Mouse (Mus musculus) cerebellum, adult 18-20 months (tissue): ENCODE measurements around the gene Prx.
"Not testable (repeated sequence)": the region's sequence is repeated elsewhere in the genome, so short reads cannot be mapped to it uniquely, and the experiment has no call there.

Experiments used
- DNase-seq, 2 experiments: peaks; one replicate each; pipeline ENCODE4 v3.0.0; 2021

Prx gene

DNA sequence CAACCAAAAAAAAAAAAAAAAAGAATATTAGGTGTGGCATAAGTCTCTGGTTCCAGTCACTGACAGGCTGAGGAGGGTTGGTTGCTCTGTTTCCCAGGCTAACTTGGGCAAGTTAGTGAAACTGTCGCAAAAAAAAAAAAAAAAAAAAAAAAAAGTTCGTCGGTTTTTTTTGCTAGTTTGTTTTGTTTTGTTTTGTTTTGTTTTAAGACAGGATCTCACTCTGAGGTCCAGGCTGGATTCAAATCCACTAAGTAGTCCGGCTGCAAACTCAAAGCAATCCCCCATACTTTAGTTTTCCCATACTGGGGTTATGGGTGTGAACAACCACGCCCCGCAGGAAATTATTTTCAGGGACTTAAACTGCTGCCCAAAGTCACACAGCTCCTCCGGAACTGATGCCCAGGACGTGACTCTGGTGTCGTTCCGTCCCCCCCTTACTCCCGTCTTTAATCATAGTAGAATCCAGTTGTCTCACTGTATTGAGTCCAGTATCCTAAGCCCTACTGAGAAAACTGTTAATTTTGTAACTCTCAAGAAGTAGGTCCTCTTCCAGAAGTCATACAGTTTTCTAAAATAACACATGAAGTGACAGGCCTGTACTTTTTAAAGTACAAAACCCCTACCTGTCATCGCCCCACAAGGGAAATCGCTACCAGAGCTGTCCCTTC, 12.9 kb upstream of the Prx start:
- DNase-seq: peak in 1 of 2 experiments; percentile 34

DNA sequence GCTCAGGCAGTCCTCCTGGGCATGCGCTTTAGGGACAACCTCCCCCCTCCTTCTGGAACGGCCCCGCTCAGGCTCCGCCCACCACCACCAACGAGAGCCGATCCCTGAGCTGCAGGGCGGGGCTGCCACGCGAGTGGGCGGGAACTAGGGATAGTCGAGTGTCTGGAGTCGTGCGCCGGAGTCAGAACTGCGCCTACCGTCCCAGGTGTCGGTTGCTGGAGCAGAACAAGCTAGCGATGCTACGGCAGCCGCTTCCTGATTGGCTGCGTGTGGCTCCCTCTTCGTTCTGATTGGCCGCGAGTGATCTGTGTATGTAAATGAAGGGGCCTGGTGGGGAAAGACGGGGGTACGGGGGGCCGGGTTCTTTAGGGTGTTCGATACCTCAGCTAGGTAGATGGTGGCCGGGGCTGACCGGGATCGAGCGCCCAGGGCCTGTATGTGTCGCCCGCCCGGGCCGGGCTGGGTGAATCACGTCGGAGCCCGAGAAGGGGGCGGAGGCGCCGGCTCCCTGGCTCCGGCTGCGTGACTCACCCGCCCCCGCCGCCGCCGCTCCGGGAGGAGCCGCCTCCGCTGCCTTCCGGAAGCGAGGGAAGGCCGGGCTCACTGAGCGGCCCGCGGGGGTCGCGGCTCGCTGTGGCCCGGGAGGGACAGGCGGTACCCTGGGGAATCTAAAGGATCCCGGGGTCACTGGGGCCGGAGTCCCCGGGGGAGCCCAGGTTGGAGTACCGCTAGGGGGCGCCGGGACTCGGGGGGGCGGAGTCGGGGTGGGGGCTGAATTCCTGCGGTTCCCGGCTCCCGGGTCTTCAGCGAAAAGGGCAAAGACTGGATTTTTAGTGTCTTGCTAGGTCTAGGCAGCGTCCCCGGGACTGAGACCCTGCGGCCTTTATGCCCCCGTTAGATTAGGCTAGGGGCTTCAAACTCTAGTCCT, 12.1 kb upstream of the Prx start, which contains the start of gene Sertad1:
Sertad1 (plus strand) TSS at position 141 of the 928 bp plus-strand sequence.
- peak; percentile 100 for DNase-seq

DNA sequence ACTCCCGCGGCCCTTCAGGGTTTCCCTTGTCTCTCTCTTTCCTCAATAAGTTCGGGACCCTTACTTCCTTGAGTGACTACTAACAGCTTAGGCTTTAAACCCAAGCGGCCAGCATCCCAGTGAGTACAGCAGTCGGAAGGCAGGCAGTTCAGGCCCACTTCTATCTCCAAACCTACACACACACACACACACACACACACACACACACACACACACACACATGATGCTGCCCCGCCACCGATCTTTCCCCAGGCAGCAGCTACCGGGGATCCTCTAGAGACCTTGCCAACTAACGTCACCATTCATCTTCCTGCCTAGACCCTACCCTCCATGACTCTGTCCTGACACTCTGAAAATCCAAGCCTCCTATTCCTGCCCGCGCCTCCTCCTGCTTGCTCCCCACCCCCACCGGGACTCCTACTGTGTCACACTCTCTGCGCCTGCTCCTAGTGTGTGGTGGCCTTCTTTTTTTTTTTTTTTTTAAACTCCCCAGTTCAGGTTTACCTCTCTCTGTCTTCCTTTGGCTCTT, 11.3 kb upstream of the Prx start:
- peak; percentile 62 to 64 for DNase-seq

DNA sequence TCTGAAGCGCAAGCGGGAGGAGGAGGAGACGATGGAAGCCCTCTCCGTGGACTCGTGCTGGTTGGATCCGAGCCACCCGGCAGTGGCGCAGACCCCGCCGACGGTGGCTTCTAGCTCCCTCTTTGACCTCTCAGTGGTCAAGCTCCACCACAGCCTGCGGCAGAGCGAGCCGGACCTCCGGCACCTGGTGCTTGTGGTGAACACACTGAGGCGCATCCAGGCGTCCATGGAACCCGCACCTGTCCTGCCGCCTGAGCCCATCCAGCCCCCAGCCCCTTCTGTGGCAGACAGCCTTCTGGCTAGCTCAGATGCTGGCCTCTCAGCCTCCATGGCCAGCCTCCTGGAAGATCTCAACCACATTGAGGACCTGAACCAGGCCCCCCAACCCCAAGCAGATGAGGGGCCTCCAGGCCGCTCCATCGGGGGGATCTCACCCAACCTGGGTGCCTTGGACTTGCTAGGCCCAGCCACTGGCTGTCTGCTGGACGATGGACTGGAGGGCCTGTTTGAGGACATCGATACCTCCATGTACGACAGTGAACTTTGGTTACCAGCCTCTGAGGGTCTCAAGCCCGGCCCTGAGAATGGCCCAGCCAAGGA, 9.8 kb upstream of the Prx start:
- peak in 1 of 2 experiments; percentile 39 for DNase-seq

DNA sequence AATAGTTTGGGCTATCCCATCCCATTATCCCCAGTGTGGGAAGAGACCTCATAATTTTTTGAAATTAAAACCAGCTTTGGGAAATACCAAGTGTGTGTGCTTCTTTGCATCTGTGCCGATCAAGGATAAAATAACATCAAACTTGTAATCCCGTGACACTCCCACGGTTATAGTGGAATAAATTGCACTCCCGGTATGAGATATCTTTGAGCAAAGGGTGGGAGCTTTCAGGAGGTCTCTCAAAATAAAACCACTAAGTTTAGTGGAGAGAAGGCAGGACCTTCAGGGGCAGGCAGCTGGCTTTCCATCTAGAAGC, 8.9 kb upstream of the Prx start:
- DNase-seq: no peak

DNA sequence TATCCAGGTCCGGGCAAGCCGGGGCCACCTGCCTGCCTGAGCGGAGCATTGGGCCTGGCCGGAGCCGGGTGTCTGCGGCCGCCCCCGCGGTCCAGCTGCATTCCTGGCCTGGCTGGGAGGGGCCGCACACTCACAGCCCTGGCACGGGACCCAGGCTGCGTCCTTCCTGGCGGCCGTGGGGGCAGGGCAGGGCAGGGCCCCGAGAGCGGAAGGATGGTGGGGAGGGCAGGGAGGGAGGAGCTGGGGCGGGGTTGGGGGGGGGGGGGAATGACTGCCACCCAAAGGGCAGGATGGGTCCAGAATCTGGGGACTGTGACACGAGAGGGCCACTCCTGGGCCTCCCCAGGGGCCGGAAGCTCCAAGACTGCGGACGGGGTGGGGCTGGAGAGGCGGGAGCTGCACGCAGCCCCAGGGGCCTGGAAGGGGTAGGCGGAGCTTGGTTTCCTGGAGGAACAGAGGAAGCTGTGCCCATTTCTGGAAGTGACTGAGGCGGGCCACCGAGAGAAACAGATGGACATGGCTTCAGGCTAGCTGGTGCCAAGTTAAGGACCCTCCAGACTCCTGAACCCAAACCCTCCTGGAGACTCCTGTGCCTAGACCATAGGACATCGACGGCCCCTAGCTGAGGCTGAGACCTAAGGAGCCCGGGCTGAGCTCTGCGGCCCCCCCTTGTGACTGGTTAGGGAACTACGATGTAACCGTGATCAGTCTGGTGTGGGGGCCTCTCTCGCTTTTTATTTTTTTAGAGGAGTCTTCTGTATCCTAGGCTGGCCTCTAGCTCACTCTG, 8.4 kb upstream of the Prx start:
- DNase-seq: peak; percentile 89 to 93

DNA sequence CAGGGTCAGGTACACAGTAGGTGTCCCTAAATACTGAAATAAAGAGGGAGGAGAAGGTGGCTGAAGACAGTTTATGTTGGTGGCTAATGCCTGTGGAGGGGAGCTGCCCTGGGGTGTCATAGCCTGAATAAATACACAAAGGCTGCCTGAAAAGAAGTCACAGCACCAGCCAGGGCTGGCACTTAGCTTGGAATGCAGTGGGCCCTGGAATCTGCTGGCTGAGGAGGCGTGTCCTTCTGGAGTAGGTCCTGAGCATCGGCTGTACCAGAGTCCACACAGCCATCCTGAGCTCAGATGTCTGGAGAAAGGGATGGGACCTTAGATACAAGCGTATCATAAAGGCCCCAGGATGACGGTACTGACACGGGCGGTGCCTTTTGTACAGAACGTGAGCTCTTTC, 7.3 kb upstream of the Prx start:
- DNase-seq: peak; percentile 8 to 22

DNA sequence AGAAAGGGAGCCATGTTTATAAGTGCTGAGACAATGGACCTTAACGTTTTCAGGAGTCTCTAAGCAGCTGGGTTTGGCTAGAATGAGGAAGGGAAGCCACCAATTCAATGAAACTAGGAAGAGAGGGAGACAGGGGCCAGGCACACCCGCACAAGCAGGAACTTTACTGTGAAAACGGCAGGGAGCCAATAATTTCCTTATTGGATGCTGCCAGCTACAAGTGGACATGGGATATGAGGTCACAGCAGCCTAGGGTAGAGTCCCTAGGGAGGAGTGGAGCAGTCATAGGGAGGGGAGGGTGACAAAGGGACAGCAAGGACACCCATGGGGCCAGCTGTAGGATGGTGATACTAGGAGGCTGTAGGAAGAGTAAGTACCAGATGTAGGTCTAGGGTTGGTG, 6.1 kb upstream of the Prx start:
- DNase-seq: no peak

DNA sequence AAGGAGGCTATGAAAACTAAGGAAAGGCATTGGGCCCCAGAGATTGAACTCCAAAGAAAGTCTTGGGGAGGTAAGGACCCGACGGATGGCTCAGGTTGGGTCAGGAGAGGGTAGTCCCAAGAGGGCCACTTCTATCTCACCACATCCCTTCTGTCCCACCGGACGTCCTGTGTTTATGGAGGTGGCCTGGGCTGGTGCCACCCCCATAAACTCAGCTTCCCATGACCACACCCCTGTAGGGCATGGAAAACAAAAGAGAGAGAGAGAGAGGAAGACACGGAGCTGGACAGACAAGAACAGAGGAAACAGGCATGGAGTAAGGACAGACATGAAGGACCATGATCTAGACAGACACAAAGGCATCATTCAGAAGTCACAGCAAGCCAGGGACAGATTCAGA, 5.7 kb upstream of the Prx start:
- no peak for DNase-seq

DNA sequence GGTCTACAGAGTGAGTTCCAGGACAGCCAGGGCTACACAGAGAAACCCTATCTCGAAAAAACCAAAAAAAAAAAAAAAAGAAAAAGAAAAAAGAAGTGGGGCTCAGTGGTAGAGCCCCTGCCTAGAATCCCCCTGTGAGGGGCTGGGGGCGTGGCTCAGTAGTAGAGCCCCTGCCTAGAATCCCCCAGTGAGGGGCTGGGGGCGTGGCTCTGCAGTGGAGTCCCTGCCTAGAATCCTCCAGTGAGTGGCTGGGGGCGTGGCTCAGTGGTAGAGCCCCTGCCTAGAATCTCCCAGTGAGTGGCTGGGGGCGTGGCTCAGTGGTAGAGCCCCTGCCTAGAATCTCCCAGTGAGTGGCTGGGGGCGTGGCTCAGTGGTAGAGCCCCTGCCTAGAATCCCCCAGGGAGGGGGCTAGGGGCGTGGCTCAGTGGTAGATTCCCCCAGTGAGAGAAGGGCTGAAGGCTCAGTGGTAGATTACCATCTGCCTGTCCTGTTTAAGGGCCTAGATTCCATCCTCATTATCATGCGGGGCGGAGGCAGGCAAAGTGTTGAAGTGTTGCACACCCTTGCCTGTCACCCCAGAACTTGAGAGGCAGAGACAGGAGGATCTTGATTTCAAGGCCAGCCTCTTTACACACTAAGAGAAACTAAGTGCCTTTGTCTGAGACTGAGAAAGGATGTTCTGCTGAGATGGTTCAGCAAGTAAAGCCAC, 4.3 kb upstream of the Prx start:
- not testable (repeated sequence) for DNase-seq

DNA sequence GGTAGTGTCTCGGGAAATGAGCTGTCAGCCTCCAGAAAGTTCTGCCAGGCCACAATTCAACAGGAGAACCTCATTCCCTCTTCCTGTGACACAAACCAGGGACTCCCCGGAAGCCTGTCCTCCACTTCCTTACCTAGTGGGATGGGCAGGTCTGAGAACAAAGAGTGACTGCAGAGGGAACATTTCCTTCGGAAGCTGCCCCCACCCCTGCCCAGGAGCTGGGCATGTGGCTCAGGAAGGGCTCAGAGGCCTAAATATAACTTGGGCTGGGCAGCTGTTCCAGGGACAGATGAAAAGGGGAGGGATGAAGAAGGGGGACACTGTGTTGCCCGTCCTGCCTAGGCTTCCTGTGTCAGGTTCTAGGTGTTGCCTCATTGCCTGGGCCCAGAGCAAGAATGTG, 2.5 kb downstream of the Prx start:
- DNase-seq: no peak

DNA sequence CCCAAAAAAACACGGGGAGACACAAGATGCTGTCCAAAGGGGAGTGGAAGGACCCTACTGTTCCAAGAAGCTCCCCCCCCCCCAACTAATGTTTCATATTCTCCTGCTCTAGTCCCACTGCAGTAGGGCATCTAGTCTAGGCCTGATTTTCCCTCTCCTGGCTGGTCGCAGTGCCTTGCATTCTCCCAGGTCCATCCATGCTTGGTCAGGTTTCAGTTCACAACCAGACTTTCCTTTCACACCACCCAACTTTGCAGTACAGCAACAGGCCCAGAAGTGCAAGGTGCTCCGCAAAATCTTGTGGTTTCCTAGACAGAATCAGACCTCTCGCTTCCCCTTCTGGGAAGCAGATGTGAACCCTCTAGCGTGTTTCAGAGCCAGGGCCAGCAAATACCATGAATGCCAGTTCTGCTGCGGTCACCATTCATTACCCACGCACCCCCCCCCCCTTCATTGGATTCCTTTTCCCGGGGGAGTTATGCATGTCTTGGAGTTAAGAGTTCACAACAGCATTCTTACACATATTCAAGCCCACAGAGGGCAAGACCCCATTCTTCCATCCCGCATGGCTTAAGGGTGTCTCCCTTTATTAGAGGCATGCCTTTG, 7.7 kb downstream of the Prx start:
- DNase-seq: no peak

DNA sequence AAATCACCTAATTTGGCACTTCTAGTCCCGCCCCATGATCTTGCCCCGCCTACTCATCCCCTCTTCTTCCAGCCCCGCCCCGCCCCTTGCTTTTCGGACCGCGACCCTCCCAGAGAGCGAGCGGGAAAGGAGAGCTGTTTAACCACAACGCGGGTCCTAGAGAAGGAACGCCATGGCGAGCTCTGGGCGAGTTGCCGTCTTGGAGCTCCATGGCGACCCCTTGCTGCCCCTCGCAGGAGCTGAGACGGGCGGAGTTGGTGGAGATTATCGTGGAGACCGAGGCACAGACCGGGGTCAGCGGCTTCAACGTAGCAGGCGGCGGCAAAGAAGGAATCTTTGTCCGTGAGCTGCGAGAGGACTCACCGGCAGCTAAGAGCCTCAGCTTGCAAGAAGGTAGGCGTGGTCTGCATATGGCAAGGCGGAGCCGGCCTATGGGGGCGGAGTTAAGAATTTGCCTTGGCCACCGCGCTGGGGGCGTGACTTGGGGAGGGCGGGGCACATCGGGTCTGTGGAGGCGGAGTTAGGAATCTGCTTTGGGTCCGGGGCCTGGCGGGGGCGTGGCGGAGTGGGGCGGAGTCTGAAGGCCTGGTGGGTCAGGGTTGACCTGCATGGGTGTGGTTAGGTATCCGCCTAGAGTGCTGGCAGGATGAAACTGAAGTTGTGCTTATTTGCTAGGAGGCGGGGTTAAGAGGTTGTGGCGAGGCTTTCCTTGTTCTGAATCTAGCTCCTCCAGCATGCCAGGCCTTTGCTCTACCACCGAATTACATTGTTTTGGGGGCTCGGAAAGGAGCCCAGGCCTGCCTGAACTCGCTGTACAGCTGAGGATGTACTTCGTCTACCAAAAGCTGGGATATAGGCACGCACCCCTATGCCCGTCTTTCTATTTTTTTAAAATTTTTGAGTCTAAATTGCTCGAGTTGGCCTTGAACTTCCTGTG, 8.9 kb downstream of the Prx start:
- peak; percentile 93 for DNase-seq

DNA sequence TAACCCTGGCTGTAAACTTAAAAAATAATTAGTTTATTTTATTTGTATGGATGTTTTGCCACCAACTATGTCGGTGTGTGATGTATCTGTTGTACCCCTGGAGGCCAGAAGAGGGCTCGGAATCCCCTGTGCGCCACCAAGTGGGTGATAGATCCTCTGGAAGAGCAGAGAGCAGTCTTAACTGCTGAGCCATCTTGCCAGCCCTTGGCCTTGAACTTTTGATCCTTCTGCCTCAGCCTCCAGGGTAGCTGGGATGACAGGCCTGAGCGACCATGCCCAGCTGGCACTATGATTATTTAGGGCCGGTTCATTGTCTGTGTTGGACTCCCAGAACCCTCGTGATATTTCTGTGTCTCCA, 9.5 kb downstream of the Prx start:
- DNase-seq: peak; percentile 64 to 71

DNA sequence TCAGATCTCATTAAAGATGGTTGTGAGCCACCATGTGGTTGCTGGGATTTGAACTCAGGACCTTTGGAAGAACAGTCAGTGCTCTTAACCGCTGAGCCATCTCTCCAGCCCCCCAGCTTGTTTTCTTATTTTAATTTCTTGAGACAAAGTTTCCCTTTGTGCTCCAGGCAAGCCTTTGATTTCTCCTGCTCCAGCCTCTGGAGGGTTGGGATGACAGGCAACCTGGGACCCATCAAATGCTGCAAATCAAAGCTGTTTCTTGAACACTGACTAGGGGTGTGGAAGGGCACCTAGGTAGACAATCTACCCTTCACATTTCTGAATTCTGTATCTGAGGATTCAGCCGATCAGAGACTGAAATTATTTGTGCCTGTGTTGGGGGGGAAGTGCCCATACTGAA, 11.7 kb downstream of the Prx start:
- DNase-seq: no peak

DNA sequence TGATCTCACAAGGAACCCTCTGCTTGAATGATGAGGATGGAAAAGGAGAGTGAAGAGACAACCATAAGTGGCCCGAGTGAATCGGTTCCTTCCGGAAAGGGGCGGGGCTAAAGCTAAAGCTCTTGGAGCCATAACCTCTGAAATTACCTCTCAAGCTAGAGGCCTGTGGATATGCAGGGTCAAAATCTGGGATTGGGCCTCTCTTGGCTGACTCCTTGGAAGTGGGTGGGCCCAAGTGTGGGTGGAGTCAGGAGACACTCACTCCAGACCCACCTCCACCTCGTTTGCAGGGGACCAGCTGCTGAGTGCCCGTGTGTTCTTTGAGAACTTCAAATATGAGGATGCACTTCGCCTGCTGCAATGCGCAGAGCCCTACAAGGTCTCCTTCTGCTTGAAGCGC, 15.8 kb downstream of the Prx start:
- DNase-seq: no peak

DNA sequence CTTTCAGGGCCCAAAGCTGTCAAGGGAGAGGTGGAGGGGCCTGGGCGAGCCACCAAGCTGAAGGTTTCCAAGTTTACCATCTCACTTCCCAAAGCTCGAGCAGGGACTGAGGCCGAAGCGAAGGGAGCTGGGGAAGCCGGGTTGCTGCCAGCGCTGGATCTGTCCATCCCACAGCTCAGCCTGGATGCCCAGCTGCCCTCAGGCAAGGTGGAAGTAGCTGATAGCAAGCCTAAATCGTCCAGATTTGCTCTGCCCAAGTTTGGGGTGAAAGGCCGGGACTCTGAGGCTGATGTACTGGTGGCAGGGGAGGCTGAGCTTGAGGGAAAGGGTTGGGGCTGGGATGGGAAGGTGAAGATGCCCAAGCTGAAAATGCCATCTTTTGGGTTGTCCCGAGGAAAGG, 19.2 kb downstream of the Prx start:
- DNase-seq: no peak

DNA sequence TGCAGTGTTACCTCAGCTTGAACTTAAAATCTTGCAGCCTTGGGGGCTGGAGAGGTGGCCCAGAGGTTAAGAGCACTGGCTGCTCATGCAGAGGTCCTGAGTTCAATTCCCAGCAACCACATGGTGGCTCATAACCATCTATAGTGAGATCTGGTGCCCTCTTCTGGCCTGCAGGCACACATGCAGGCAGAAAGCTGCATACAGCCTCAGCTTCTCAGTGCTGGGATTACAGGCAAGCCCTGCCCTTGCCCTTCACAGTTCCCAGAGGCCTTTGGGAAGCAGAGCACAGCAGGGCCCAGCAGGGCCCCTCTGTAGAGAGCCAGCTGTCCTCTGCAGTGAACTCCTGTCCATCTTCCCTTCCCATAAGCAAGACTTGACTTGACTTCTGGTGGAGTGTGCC, 21.0 kb downstream of the Prx start:
- DNase-seq: no peak

DNA sequence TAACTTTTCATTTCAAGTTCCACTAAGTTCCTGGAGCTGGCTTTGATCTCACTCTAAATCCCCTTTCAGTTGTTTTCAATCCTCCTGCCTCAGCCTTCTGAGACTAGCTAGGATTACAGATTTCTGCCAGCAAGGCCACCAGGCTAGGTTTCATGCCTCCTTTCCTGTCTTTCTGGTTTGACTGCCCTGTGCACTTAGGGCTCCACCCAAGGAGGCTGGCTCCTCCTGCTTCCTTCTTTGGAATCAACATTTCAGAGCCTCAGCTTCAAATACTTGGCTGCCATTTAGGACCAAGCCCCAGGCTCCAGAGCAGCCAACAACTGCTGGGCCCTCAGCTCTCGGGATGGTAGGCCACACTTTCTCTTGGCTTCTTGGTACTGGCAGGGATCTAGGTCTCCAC, 21.5 kb downstream of the Prx start:
- DNase-seq: no peak

DNA sequence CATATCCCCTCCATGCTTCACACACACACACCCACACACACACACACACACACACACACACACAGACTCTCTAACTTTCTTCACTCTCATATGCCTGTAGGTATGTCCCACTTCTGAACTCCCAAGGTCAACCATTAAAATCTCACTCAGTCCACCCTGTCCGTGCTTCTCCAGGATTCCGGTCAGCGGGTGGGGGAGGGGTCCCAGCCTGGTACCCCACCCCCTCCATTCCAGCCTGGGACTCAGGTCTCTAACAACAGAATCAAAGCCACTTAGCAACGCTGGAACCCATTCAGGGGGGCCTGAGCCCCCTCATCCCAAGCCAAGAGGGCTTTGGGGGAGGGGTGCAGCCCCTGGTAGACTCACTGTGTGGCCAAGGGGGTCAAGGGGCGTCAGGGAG, 23.8 kb downstream of the Prx start, which contains the start of gene Hipk4:
Hipk4 (plus strand) TSS at position 301 of the 400 bp plus-strand sequence.
- DNase-seq: no peak

DNA sequence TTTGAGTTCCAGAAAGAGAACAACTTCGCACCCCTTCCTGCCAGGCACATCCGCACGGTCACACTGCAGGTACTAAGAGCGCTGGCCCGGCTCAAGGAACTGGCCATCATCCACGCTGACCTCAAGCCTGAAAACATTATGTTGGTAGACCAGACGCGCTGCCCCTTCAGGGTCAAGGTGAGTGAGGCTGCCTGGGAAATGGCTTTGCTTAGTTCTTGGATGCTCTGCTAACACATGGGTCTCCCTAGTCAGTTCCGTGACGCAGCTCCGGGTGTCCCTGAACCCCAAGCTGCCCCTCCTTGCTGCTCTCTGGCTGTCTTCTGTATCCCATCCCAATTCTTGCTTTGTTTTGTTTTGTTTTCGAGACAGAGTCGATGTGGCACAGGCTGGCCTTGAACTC, 24.7 kb downstream of the Prx start:
- no peak for DNase-seq
